Mouse (Mus musculus) intestine, postnatal 0 days (tissue): ENCODE results near the gene Nwd2. TPM values are rescaled to one million over a fixed set of nuclear protein-coding genes. Genes with fewer than 3 reads are reported as not detected.

ENCODE experiments used
- ATAC-seq: fragments of 200-750 bp; cut with Nextera tagmentation; 2 replicates; pipeline ENCODE4 v1.8.0; 2017; ENCODE audit warnings: mild to moderate bottlenecking, moderate TSS enrichment, moderate library complexity
- H3K27ac ChIP-seq: fragments of 300-500 bp; sonication (generic); 2 replicates; pipeline ENCODE4 v1.5.1; 2014; ENCODE audit warnings: mild to moderate bottlenecking, low read depth, low read length, moderate library complexity
- H3K27me3 ChIP-seq: fragments of 300-500 bp; sonication (generic); replicated peaks from 2 replicates; pipeline ENCODE4 v1.6.1; 2014; ENCODE audit warnings: low read length, mixed read lengths; ENCODE audit not compliant: control insufficient read depth, insufficient read depth
- H3K36me3 ChIP-seq: fragments of 300-500 bp; sonication (generic); 2 replicates; pipeline ENCODE4 v1.6.1; 2014; ENCODE audit warnings: mild to moderate bottlenecking, moderate library complexity; ENCODE audit not compliant: control insufficient read depth, insufficient read depth
- H3K4me1 ChIP-seq: fragments of 300-500 bp; sonication (generic); replicated peaks from 2 replicates; pipeline ENCODE4 v1.6.1; 2014; ENCODE audit warnings: antibody characterized with exemption, low read length, mixed read lengths; ENCODE audit not compliant: control insufficient read depth, insufficient read depth
- H3K4me2 ChIP-seq: fragments of 300-500 bp; sonication (generic); replicated peaks from 2 replicates; pipeline ENCODE4 v1.6.1; 2014; ENCODE audit warnings: low read depth, mild to moderate bottlenecking, moderate library complexity
- H3K4me3 ChIP-seq: fragments of 300-500 bp; sonication (generic); 2 replicates; pipeline ENCODE4 v1.5.1; 2014; ENCODE audit warnings: low read depth, low read length
- H3K9ac ChIP-seq: fragments of 300-500 bp; sonication (generic); 2 replicates; pipeline ENCODE4 v1.6.1; 2014; ENCODE audit warnings: mild to moderate bottlenecking, low read depth, low read length
- H3K9me3 ChIP-seq: fragments of 300-500 bp; sonication (generic); 2 replicates; pipeline ENCODE4 v1.6.1; 2016; ENCODE audit warnings: mixed run types; ENCODE audit not compliant: control insufficient read depth
- CTCF ChIP-seq: sonication (generic); IDR thresholded peaks from 2 replicates; pipeline ENCODE4 v1.5.1; 2016; ENCODE audit warnings: low read depth, mild to moderate bottlenecking, control low read depth, antibody characterized with exemption, moderate library complexity
- WGBS: fragments of 180-500 bp; shearing (Covaris S2); extraction: QIAGEN DNeasy Blood & Tissue Kit; methylation state at CpG from one replicate; pipeline ENCODE4 v1.1.7; 2014; 5-methylcytosine and 5-hydroxymethylcytosine counted together
- polyA plus RNA-seq: library from polyadenylated mRNA; unstranded; fragments of >200 nt; fragmentation: Nextera tagmentation; extraction: Ambion mirVana; gene quantifications from 2 replicates; pipeline ENCODE4 v1.2.1, GENCODE M21; 2015

Gene Nwd2
- polyA plus RNA-seq, 1 experiment from 2014 or later, result 0.27 TPM

DNA sequence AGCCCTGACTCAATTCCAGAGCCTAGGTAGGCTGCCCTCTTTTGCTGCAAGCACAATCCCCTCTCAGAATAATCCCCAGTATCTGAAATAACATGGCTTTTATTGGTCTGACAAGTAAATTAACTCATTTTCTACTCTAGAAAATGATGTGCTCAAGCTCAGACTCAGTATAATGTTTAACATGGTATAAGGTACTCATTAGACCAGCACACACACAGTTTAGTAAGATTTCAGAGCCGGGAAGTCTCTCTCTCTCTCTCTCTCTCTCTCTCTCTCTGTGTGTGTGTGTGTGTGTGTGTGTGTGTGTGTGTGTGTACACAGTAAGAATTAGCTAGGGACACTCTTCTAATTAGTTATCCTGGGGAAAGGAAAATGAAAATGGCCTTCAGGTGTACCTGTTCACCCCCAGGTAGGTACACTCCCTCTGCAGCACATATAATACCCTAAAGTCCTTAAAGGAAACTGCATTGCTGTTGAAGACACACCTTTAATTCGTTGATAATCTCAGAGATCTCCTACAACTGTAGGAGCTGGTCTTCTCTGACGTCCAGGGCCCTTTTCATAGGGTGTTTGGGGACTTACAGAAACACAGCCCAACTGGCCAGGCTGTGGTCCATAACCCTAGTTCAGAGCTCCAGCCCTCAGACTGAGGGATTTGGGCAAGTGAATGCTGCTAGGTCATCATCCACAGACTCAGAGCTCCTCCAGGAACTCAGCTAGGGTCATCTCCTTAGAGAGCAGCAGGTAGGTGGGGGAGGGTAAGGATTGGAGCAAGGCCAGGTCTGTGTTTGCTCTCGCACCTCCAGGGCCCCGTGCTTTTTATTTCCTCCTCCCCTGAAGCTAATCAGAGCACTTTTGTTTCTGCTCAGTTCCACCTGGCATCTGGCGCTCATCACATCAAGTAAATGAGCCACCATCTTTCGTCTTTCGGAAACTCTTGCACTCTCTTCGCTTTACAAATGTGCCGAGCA, 174.7 kb downstream of the Nwd2 start:
- ATAC-seq, result peak; percentile 84
- H3K27ac ChIP-seq, result peak overlapping the region; percentile 72
- peaks cover 29% of the 10 kb centered on the region; the same call in 1 of the 2 replicates for H3K4me1 ChIP-seq
- no peak overlapping the region for H3K9ac ChIP-seq
- no peak overlapping the region; the same call in 1 of the 2 replicates for H3K4me2 ChIP-seq
- no peaks in the 10 kb centered on the region for H3K9me3 ChIP-seq
- TF ChIP-seq CTCF, result no peak
- no peaks in the 10 kb centered on the region for H3K36me3 ChIP-seq
- no peaks in the 10 kb centered on the region for H3K27me3 ChIP-seq
- no peak overlapping the region for H3K4me3 ChIP-seq
- WGBS, result 25% methylated on average over 10 of the region's 10 CpGs

GRCm38 (mm10) chr5:63824599-63825350, 175.9 kb downstream of the Nwd2 start:
- no peak overlapping the region for H3K4me3 ChIP-seq
- H3K9me3 ChIP-seq, result no peaks in the 10 kb centered on the region
- WGBS, result 55% methylated on average over 8 of the region's 8 CpGs
- no peak overlapping the region for H3K27ac ChIP-seq
- no peak overlapping the region; the same call in 1 of the 2 replicates for H3K4me2 ChIP-seq
- no peaks in the 10 kb centered on the region for H3K27me3 ChIP-seq
- TF ChIP-seq CTCF, result no peak
- no peak for ATAC-seq
- no peaks in the 10 kb centered on the region for H3K36me3 ChIP-seq
- H3K9ac ChIP-seq, result no peak overlapping the region
- H3K4me1 ChIP-seq, result peaks cover 22% of the 10 kb centered on the region

GRCm38 (mm10) chr5:63825881-63826280, 177.0 kb downstream of the Nwd2 start:
- Histone ChIP-seq H3K4me2 (no peak overlapping the region), H3K9ac (no peak overlapping the region), H3K36me3 (no peaks in the 10 kb centered on the region), H3K27ac (no peak overlapping the region; the same call in 1 of the 2 replicates), H3K27me3 (no peaks in the 10 kb centered on the region), H3K9me3 (no peaks in the 10 kb centered on the region), H3K4me3 (no peak overlapping the region), H3K4me1 (peaks cover 21% of the 10 kb centered on the region)
- no peak for ATAC-seq
- 29% methylated on average over 5 of the region's 5 CpGs for WGBS
- no peak for TF ChIP-seq CTCF

DNA sequence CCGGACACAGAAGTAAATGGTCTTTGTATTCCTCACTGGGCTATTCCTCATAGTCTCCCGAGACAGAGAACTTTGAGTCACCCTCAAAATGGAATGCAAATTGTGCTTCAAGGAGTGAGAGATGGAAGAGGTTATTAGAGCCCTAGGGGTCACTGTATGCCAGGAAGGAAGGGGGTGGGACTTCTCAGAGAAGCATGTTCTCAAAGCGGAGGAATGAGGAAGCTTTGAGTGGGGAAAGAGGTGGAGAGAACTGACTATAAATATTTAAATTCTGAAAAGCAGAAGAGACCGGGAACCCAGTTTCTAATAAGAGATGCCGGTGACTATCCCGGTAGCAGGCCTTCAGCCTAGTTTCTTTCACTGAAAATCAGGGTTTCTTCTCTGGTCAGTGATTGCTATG, 178.1 kb downstream of the Nwd2 start:
- ATAC-seq, result no peak
- Histone ChIP-seq H3K4me2 (0 out of 2 replicates have a peak overlapping the region, but pooled peaks have one; percentile 13), H3K27me3 (no peaks in the 10 kb centered on the region), H3K9ac (no peak overlapping the region), H3K36me3 (no peaks in the 10 kb centered on the region), H3K4me1 (peaks cover 16% of the 10 kb centered on the region), H3K27ac (peak overlapping the region; percentile 46; the same call in 1 of the 2 replicates), H3K9me3 (no peaks in the 10 kb centered on the region), H3K4me3 (no peak overlapping the region)
- TF ChIP-seq CTCF, result 0 out of 2 replicates have a peak, but pooled peaks have one; percentile 15
- 26% methylated on average over 6 of the region's 6 CpGs for WGBS

- no peaks in the 10 kb centered on the region for H3K9me3 ChIP-seq
- no peak for ATAC-seq
- H3K4me1 ChIP-seq, result peaks cover 16% of the 10 kb centered on the region
- H3K4me2 ChIP-seq, result peak overlapping the region; percentile 6; the same call in 1 of the 2 replicates
- no peak for TF ChIP-seq CTCF
- H3K36me3 ChIP-seq, result no peaks in the 10 kb centered on the region
- WGBS, result 32% methylated on average over 5 of the region's 5 CpGs
- H3K4me3 ChIP-seq, result no peak overlapping the region
- no peak overlapping the region for H3K9ac ChIP-seq
- H3K27ac ChIP-seq, result peak overlapping the region; percentile 46; the same call in 1 of the 2 replicates
- no peaks in the 10 kb centered on the region for H3K27me3 ChIP-seq
These were observed 178.6 kb downstream of the Nwd2 start for GRCm38 (mm10) chr5:63827415-63828053.
